Mouse (Mus musculus) layer of hippocampus, adult 2 months (tissue): Measurements from ENCODE around the gene Brsk2. TPM values are rescaled to one million over a fixed set of nuclear protein-coding genes. Genes with fewer than 3 reads are reported as not detected.

Source experiments
- DNase-seq, 2 experiments: peaks; one replicate each; pipeline ENCODE4 v3.0.0; 2022; ENCODE audit warnings: low spot score in 2 of 2
- H3K27ac ChIP-seq: fragments of 200-600 bp; 2 replicates; pipeline ENCODE4 v1.8.1; 2022
- H3K4me3 ChIP-seq: fragments of 200-600 bp; 2 replicates; pipeline ENCODE4 v1.8.1; 2022; ENCODE audit warnings: mild to moderate bottlenecking
- CTCF ChIP-seq: fragments of 200-600 bp; conservative IDR thresholded peaks from 2 replicates; pipeline ENCODE4 v1.8.1; 2022; ENCODE audit warnings: antibody characterized with exemption, mild to moderate bottlenecking, moderate library complexity
- total RNA-seq, 2 experiments: library from RNA; stranded (reverse); gene quantifications; 2 replicates each; pipeline ENCODE4 v1.2.3; 2021

Brsk2 gene
- total RNA-seq, 2 experiments from 2014 or later = 175 to 181 TPM

GRCm38 (mm10) chr7:141959133-141959532 is 9.6 kb downstream of the Brsk2 start:
- Histone ChIP-seq H3K27ac (no peak overlapping the region), H3K4me3 (no peak overlapping the region)
- no peak for DNase-seq
- TF ChIP-seq CTCF = no peak

DNA sequence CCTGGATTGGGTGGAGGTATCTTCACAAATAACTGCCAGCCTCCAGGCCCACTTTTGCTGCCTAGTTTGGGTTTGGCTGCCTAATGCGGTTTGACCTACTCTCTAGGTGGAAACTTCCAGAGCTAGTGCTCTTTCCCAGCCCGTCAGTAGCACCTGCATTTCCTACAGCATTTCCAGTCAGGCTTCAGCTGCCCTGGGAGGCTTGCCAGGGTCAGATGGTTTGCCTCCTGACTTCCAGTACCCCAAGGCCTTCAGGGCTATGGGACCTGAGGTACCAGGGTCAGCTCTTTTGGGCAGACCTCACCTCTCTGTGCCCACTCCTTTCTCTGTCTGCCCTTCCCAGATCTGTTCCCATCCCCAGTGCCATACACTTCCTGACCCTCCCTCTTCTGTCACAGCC is 11.4 kb downstream of the Brsk2 start:
- no peak for TF ChIP-seq CTCF
- no peak for DNase-seq
- H3K27ac ChIP-seq = peak overlapping the region; percentile 75
- no peak overlapping the region for H3K4me3 ChIP-seq

DNA sequence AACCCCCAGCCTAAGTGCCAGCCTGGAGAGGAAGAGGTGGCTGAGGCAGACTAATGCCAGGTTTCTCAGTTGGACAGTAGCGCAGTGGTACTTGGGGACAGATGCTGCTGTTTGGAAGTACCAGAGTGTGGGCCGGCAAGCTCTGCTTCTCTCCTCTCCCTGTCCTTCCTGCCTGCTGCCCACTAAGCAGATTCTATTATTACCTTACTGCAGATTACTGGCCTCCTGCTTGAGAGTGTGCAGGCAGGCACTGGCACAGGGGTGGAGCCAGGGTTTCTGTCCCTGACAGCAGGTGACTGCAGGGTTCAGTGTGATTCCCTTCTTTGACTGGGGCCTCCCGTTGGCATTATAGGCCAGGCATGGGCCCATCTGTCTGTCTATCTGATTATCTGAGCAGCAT is 11.9 kb downstream of the Brsk2 start:
- DNase-seq = no peak
- Histone ChIP-seq H3K27ac (peak overlapping the region; percentile 75), H3K4me3 (no peak overlapping the region)
- no peak for TF ChIP-seq CTCF

DNA sequence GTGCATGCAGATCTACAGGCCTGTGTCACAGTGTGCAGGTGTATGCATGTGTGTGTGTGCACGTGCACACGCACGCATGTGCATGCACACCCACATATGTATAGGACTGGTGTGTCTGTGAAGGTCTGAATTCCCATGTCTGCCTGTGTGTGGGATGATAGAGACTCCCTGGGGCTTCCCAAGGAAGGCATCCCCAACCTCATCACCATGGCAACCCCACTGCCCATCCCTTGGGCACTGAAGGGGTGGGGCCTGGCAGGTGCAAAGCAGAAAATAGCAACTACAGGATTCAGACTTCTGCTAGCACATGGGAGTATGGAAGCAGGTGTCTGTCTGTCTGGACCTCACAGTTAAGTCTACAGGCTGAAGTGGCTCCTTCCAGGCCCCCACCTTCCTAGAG is 13.0 kb downstream of the Brsk2 start:
- Histone ChIP-seq H3K4me3 (no peak overlapping the region), H3K27ac (peak overlapping the region; percentile 75; the same call in 1 of the 2 replicates)
- DNase-seq = no peak
- TF ChIP-seq CTCF = no peak

DNA sequence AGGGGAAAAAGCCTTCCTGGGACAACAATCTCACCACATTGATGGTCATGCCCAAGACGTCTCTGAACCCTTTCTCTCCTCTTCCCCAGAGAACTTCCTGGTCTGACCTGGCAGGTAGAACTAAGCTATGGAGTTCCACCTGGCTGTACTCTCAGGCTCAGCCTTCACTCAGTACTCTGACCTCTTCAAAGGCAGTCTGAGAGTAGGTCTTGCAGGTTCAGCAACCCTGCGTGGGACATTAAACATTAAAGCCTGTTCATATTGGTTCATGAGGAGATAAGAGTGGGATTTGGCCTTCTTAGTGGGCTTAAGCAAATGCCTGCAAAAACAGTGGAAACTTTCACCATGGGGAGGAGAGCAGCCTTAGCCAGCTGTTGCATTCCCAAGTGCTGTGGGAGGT is 16.7 kb downstream of the Brsk2 start:
- TF ChIP-seq CTCF = no peak
- DNase-seq = no peak
- H3K27ac ChIP-seq = no peak overlapping the region
- H3K4me3 ChIP-seq = no peak overlapping the region

DNA sequence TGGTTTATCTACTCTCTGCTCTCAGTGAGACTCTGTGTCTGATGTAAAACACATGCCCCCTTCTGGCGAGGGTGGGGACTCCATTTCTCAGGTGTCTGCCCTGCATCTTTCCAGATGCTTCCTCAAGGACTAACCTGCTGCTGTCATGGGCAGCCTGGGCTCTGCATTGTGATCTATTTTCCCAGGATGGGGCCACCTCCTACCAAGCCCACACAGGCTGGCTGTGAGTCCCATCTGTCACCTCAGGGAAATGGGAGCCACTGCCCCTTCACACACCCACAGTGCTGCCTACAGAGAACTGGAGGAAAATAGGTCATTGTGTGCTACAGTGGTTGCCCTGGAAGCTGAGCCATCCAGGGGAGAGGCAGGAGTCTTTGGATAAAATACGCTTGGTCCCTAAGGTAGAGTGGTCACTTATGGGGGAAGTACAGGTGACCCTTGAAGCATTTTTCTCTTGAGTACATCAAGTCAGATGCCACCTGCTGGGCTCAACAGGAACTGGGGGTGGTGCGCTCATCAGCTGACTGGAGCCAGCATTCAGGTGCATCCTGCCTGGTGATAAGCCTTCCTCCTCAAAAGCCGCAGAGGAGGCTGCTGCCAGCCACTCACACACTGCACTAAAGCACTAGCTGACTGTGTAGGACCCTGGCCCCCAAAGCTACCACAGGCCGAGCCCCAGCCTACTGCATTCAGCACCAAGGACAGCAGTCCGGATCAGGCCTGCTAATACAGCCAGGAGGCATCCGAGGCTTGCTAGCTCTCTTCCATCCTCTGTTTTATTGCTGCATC is 23.5 kb downstream of the Brsk2 start:
- DNase-seq = no peak
- peak; percentile 68 for TF ChIP-seq CTCF
- peak overlapping the region; percentile 19; the same call in 1 of the 2 replicates for H3K27ac ChIP-seq
- H3K4me3 ChIP-seq = no peak overlapping the region

DNA sequence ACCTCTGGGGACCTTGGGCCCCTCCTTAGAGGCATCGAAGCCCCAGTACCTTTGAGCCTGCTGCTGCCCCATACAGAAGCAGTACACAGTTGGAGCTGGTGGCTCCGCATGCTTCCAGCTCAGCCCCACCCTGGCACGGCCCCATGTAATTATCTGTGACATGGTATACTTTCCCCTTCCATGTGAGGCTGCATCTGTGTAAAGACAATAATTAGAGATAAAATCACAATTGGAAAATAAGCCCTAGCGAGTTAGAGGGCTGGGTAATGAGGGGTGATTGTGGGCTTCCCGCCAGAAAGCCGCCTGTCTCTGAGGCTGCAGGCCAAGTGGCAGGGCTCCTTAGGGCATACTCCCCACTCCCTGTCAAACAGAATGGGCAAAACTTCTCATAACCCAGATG is 28.5 kb downstream of the Brsk2 start:
- no peak for TF ChIP-seq CTCF
- Histone ChIP-seq H3K4me3 (no peak overlapping the region), H3K27ac (no peak overlapping the region)
- no peak for DNase-seq

DNA sequence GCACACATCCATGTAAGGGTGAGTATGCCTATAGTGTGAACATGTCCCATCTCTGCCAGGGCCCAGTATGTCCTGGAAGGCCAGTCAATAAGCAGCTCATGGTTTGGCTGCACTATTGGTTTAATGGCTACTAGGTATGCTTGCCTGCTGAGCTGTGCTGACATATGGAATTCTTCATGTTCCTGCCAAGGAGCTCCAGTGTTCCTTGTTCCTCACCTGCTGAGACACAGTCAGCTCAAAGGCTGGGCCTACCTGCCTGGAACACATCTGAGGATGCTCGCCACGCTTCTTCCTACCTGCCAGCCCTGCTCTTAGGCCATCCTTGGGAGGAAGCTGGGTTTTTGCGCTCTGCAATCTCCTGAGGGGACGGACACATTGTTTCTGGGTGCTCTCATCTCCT is 29.7 kb downstream of the Brsk2 start:
- no peak for DNase-seq
- Histone ChIP-seq H3K27ac (no peak overlapping the region), H3K4me3 (no peak overlapping the region)
- no peak for TF ChIP-seq CTCF

DNA sequence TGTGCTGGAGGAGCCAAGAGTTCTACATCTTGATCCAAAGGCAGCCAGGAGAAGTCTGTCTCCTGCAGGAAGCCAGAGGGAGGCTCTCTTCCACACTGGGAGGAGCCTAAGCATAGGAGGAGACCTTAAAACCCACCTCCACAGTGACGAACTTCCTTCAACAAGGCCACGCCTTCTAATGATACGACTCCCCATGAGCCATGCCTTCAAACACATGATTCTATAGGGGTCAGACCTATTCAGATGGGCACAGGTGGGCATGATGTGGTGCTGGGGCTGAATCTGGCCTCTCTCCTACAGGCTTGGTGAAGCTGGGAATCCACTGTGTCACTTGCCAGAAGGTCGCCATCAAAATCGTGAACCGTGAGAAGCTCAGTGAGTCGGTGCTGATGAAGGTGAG is 31.7 kb downstream of the Brsk2 start:
- TF ChIP-seq CTCF = no peak
- DNase-seq = no peak
- H3K4me3 ChIP-seq = no peak overlapping the region
- H3K27ac ChIP-seq = no peak overlapping the region

DNA sequence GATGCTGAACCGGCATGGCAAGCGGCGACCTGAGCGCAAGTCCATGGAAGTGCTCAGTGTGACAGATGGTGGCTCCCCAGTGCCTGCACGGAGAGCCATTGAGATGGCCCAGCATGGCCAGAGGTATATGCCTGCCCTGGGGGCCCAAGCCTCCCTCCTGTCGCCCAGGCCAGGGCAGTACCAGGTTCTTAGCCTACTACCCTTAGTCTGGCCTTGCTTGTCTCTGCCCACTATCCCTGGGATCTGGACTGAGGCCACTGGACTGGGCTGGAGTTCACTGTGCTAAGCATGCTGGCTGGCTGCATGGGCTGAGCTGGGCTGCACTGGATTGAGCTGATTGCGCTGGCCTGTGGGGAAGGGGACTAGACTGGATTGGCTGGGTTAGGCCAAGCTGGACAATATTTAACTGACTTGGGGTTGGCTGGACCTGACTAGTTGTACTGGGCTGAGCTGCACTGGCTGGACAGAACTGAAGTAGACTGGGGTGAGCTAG is 38.8 kb downstream of the Brsk2 start:
- Histone ChIP-seq H3K27ac (no peak overlapping the region), H3K4me3 (no peak overlapping the region)
- no peak for DNase-seq
- TF ChIP-seq CTCF = no peak

- no peak for DNase-seq
- H3K4me3 ChIP-seq = no peak overlapping the region
- H3K27ac ChIP-seq = peak overlapping the region; percentile 39; the same call in 1 of the 2 replicates
- no peak for TF ChIP-seq CTCF
Measured at GRCm38 (mm10) chr7:141991183-141991582, 41.6 kb downstream of the Brsk2 start.

DNA sequence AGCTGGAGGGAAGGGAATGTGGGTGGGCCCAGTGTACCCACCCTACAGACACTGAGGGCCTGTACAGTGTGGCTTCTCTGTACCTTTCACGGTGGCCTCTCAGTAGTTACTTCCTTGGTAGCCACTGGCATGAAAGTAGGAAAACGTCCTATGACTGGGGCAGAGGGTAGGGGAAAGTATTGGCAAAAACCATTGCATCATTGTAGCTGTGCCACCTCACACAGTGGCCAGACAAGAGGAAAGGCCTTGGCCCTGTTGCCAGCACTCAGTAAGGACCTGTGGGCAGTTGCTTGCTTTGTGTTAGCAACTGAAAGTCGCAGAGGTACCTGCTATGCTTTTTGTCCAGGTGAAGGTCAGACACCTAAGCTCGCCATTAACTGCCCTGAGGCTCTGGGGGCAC is 44.6 kb downstream of the Brsk2 start:
- Histone ChIP-seq H3K4me3 (no peak overlapping the region), H3K27ac (no peak overlapping the region)
- no peak for DNase-seq
- TF ChIP-seq CTCF = no peak

DNA sequence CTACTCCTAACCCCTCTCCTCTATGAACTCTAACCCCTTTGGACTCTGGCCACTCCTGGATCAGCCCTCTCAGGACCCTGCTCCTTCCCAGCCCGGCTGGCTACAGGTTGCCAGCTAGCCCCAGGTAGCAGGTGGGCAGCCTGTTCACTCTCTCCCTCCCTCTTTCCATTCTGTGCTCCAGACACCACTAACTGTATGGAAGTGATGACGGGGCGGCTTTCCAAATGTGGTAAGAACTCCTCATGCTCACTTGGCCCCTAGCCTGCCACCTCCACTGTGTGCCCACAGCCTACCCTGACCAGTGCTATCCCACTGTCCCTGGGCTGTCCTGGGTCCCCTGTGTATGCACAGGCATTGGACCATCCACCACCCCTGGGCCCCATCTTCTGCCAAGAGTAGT is 51.1 kb downstream of the Brsk2 start:
- H3K27ac ChIP-seq = peak overlapping the region; percentile 44; the same call in 1 of the 2 replicates
- H3K4me3 ChIP-seq = no peak overlapping the region
- TF ChIP-seq CTCF = no peak
- DNase-seq = no peak
